Comparison of ENCODE assay signal across 28 mouse cellular contexts in the genomic region with DNA sequence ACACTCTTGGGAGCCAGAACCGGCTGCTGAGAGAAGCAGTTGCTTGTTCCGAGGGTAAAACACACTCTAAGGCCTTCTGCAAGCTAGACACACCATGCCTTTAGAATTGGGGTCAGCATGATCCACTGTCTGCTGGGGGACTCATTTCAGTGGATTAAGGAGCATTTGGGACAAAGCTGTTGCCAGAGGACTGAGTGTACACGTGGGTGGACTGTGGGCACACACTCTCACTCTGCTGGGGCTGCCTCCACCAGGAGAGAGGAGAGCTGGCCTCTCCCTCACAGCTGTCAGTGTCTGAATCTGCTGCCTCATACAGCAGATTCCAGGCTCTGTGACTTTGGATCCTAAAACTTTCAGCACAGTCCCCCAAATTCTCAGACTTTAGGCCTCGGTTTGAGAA.
DNase-seq lines count a peak whose midpoint lies in the region; ATAC-seq lines count a peak whose summit lies in the region.
"Had no signal": no experiment of that assay in that cellular context is flagged by ENCODE, and none has a peak within 500 bp of the region (broad histone marks: within the 10 kb centered on the region; RNA-seq: fewer than 3 reads in every experiment).

No protein-coding gene starts in this region.

- H3K27me3 ChIP-seq in hindbrain, embryonic 16.5 days (replicated peaks; ENCODE audit: control insufficient read depth, insufficient read depth, low read length) = no peaks in the 10 kb centered on the region
- H3K27me3 ChIP-seq: embryonic facial prominence, embryonic 13.5 days; forebrain, embryonic 15.5 days; heart, embryonic 15.5 days; hindbrain, embryonic 12.5 days; limb, embryonic 13.5 days; lung, embryonic 15.5 days; neural tube, embryonic 13.5 days; stomach, embryonic 15.5 days had no signal

- WGBS in hindbrain, embryonic 16.5 days = 78% methylated on average over 4 of the region's 4 CpGs

- H3K4me3 ChIP-seq in hindbrain, embryonic 16.5 days (ENCODE audit: low read length) = no peak overlapping the region
- H3K4me3 ChIP-seq: embryonic facial prominence, embryonic 13.5 days; forebrain, embryonic 10.5 days; forebrain, embryonic 15.5 days; heart, embryonic 10.5 days; heart, embryonic 15.5 days; hindbrain, embryonic 12.5 days; limb, embryonic 13.5 days; lung, embryonic 15.5 days; midbrain, embryonic 10.5 days; neural tube, embryonic 13.5 days; stomach, embryonic 15.5 days had no signal

- ATAC-seq in hindbrain, embryonic 16.5 days = no peak
- ATAC-seq: CD4-positive, CD25-positive, alpha-beta regulatory T cell, adult 4 months; forebrain, embryonic 15.5 days; intestine, embryonic 16.5 days had no signal

- no peak overlapping the region for H3K4me2 ChIP-seq in hindbrain, embryonic 16.5 days (ENCODE audit: low read length)
- H3K4me2 ChIP-seq: embryonic facial prominence, embryonic 13.5 days; forebrain, embryonic 15.5 days; heart, embryonic 15.5 days; hindbrain, embryonic 12.5 days; limb, embryonic 13.5 days; liver, embryonic 11.5 days; lung, embryonic 15.5 days; neural tube, embryonic 13.5 days; stomach, embryonic 15.5 days had no signal

- no peaks in the 10 kb centered on the region for H3K9me3 ChIP-seq in hindbrain, embryonic 16.5 days (ENCODE audit: control insufficient read depth, low read length)
- H3K9me3 ChIP-seq: embryonic facial prominence, embryonic 13.5 days; forebrain, embryonic 10.5 days; forebrain, embryonic 15.5 days; heart, embryonic 10.5 days; heart, embryonic 15.5 days; hindbrain, embryonic 12.5 days; limb, embryonic 13.5 days; lung, embryonic 15.5 days; midbrain, embryonic 10.5 days; neural tube, embryonic 13.5 days; stomach, embryonic 15.5 days had no signal

- H3K27ac ChIP-seq in hindbrain, embryonic 16.5 days (ENCODE audit: low read depth, low read length) = no peak overlapping the region
- H3K27ac ChIP-seq: embryonic facial prominence, embryonic 13.5 days; forebrain, embryonic 10.5 days; forebrain, embryonic 15.5 days; heart, embryonic 15.5 days; hindbrain, embryonic 12.5 days; limb, embryonic 13.5 days; lung, embryonic 15.5 days; midbrain, embryonic 10.5 days; neural tube, embryonic 13.5 days; stomach, embryonic 15.5 days had no signal

- no peaks in the 10 kb centered on the region for H3K36me3 ChIP-seq in hindbrain, embryonic 16.5 days (ENCODE audit: control insufficient read depth, insufficient read depth, low read length)
- H3K36me3 ChIP-seq: embryonic facial prominence, embryonic 13.5 days; forebrain, embryonic 10.5 days; forebrain, embryonic 15.5 days; heart, embryonic 10.5 days; heart, embryonic 15.5 days; hindbrain, embryonic 12.5 days; limb, embryonic 13.5 days; lung, embryonic 15.5 days; midbrain, embryonic 10.5 days; neural tube, embryonic 13.5 days; stomach, embryonic 15.5 days had no signal

- H3K9ac ChIP-seq in hindbrain, embryonic 16.5 days (ENCODE audit: low read depth, low read length) = no peak overlapping the region
- H3K9ac ChIP-seq: embryonic facial prominence, embryonic 13.5 days; forebrain, embryonic 15.5 days; heart, embryonic 15.5 days; hindbrain, embryonic 12.5 days; limb, embryonic 13.5 days; lung, embryonic 15.5 days; neural tube, embryonic 13.5 days; stomach, embryonic 15.5 days had no signal

- peak; percentile 15 for DNase-seq in layer of hippocampus, adult 11-12 months (ENCODE audit: low spot score)
- DNase-seq in layer of hippocampus, postnatal 14 days (ENCODE audit: low spot score in 2 of 2) = no peak
- DNase-seq in left cerebral cortex, postnatal 25 days (ENCODE audit: low spot score in 2 of 2) = peak; percentile 16 to 55
- no peak for DNase-seq in left cerebral cortex, adult 11 months (ENCODE audit: low spot score)
- peak; percentile 13 to 20 for DNase-seq in right cerebral cortex, adult 2 months (ENCODE audit: low spot score in 2 of 2)
- DNase-seq in right cerebral cortex, postnatal 4 days = no peak
- DNase-seq: adrenal gland, postnatal 25 days; cerebellum, adult 18-20 months; cerebellum, postnatal 10 days; gastrocnemius, postnatal 14 days; kidney, adult 9 months; kidney, postnatal 10 days; thymus, postnatal 14 days had no signal

- no peaks in the 10 kb centered on the region for H3K4me1 ChIP-seq in hindbrain, embryonic 16.5 days (ENCODE audit: control insufficient read depth, insufficient read depth, low read depth, low read length)
- H3K4me1 ChIP-seq: embryonic facial prominence, embryonic 13.5 days; forebrain, embryonic 15.5 days; hindbrain, embryonic 12.5 days; limb, embryonic 13.5 days; neural tube, embryonic 13.5 days had no signal

- intact Hi-C loops in left cerebral cortex, postnatal 25 days (cut with DNase I) = no loop called here

Comparison
In these comparisons a context has a peak if more than half of its experiments do, and no peak if none do; other contexts are left out.
1. DNase-seq: peak in layer of hippocampus, adult 11-12 months (single experiment), left cerebral cortex, postnatal 25 days (2 of 2) and right cerebral cortex, adult 2 months (2 of 2); none in layer of hippocampus, postnatal 14 days (0 of 2), left cerebral cortex, adult 11 months (single experiment) and right cerebral cortex, postnatal 4 days (single experiment).